Mouse (Mus musculus) midbrain, postnatal 0 days (tissue): Measurements from ENCODE around the gene Nfe2l3. TPM values are rescaled to one million over a fixed set of nuclear protein-coding genes. Genes with fewer than 3 reads are reported as not detected.
"Not testable (repeated sequence)": the region's sequence is repeated elsewhere in the genome, so short reads cannot be mapped to it uniquely, and the experiment has no call there.

Experiments used
- ATAC-seq: fragments of 200-750 bp; cut with Nextera tagmentation; 2 replicates; pipeline ENCODE4 v1.8.0; 2017; ENCODE audit warnings: moderate number of reproducible peaks, mild to moderate bottlenecking, moderate TSS enrichment, moderate library complexity; ENCODE audit not compliant: low FRiP score
- DNase-seq: peaks from one replicate; pipeline ENCODE4 v3.0.0-alpha.2; 2015; ENCODE audit warnings: low spot score
- H3K27ac ChIP-seq: fragments of 300-500 bp; sonication (generic); 2 replicates; pipeline ENCODE4 v1.5.1; 2014; ENCODE audit warnings: low read depth, mild to moderate bottlenecking, low read length, mixed read lengths
- H3K27me3 ChIP-seq: fragments of 300-500 bp; sonication (generic); 2 replicates; pipeline ENCODE4 v1.6.1; 2014; ENCODE audit warnings: low read length, control low read depth, mixed read lengths; ENCODE audit not compliant: insufficient read depth
- H3K36me3 ChIP-seq: fragments of 300-500 bp; sonication (generic); 2 replicates; pipeline ENCODE4 v1.6.1; 2014; ENCODE audit warnings: low read length, control low read depth, mixed read lengths; ENCODE audit not compliant: insufficient read depth
- H3K4me1 ChIP-seq: fragments of 300-500 bp; sonication (generic); 2 replicates; pipeline ENCODE4 v1.6.1; 2014; ENCODE audit warnings: mild to moderate bottlenecking, control low read depth, antibody characterized with exemption, low read length, mixed read lengths; ENCODE audit not compliant: insufficient read depth
- H3K4me2 ChIP-seq: fragments of 300-500 bp; sonication (generic); 2 replicates; pipeline ENCODE4 v1.6.1; 2014; ENCODE audit warnings: low read depth, mild to moderate bottlenecking, low read length, mixed read lengths; ENCODE audit not compliant: poor library complexity, severe bottlenecking
- H3K4me3 ChIP-seq: fragments of 300-500 bp; sonication (generic); 2 replicates; pipeline ENCODE4 v1.5.1; 2014; ENCODE audit warnings: low read depth, mild to moderate bottlenecking, low read length, moderate library complexity
- H3K9ac ChIP-seq: fragments of 300-500 bp; sonication (generic); replicated peaks from 2 replicates; pipeline ENCODE4 v1.6.1; 2014; ENCODE audit warnings: mild to moderate bottlenecking, low read length, moderate library complexity, mixed read lengths; ENCODE audit not compliant: poor library complexity, severe bottlenecking
- H3K9me3 ChIP-seq: fragments of 300-500 bp; sonication (generic); 2 replicates; pipeline ENCODE4 v1.6.1; 2016; ENCODE audit warnings: low read length, control low read depth
- CTCF ChIP-seq: IDR thresholded peaks from 2 replicates; pipeline ENCODE4 v1.5.1; 2016; ENCODE audit warnings: antibody characterized with exemption, mild to moderate bottlenecking
- WGBS: fragments of 180-500 bp; shearing (Covaris S2); extraction: QIAGEN DNeasy Blood & Tissue Kit; methylation state at CpG from one replicate; pipeline ENCODE4 v1.1.7; 2014; 5-methylcytosine and 5-hydroxymethylcytosine counted together
- polyA plus RNA-seq: library from polyadenylated mRNA; unstranded; fragments of >200 nt; fragmentation: Nextera tagmentation; extraction: Ambion mirVana; gene quantifications from 2 replicates; pipeline ENCODE4 v1.2.1, GENCODE M21; 2015
- total RNA-seq: library from RNA; depleted of rRNA; stranded (reverse); fragments of >200 nt; gene quantifications from 2 replicates; pipeline ENCODE4 v1.2.3, GENCODE M21; 2014; rRNA removed

Nfe2l3 gene
- total RNA-seq = 12.6 and 12.7 TPM in 2 replicates
- polyA plus RNA-seq = 7.3 and 8.3 TPM in 2 replicates

- no peaks in the 10 kb centered on the region for H3K27me3 ChIP-seq
- ATAC-seq = peak; percentile 58
- no peak for TF ChIP-seq CTCF
- H3K9ac ChIP-seq = peak within 1 kb of the TSS; percentile 68
- peak; percentile 27 for DNase-seq
- H3K4me3 ChIP-seq = peak within 1 kb of the TSS; percentile 64
- no peaks in the 10 kb centered on the region for H3K36me3 ChIP-seq
- no peaks in the 10 kb centered on the region for H3K9me3 ChIP-seq
- peak within 1 kb of the TSS; percentile 87 for H3K4me2 ChIP-seq
- H3K4me1 ChIP-seq = peaks cover 4% of the 10 kb centered on the region; the same call in 1 of the 2 replicates
- H3K27ac ChIP-seq = no peak within 1 kb of the TSS
- 1% methylated on average over 74 of the region's 74 CpGs for WGBS
Measured at GRCm38 (mm10) chr6:51432535-51433397, at the start of gene Nfe2l3. Gene Nfe2l3, plus strand, starts transcription at chr6:51432670.

GRCm38 (mm10) chr6:51383769-51384755, 48.4 kb upstream of the Nfe2l3 start:
- 12% methylated on average over 26 of the region's 26 CpGs for WGBS
- Histone ChIP-seq H3K9me3 (no peaks in the 10 kb centered on the region), H3K9ac (0 out of 2 replicates have a peak overlapping the region, but pooled peaks have one; percentile 19), H3K27ac (no peak overlapping the region), H3K4me1 (no peaks in the 10 kb centered on the region), H3K27me3 (no peaks in the 10 kb centered on the region), H3K4me2 (peak overlapping the region; percentile 26), H3K36me3 (no peaks in the 10 kb centered on the region), H3K4me3 (peak overlapping the region; percentile 10; the same call in 1 of the 2 replicates)
- DNase-seq (peak; percentile 96), ATAC-seq (peak; percentile 47; the same call in 1 of the 2 replicates)
- peak; percentile 85 for TF ChIP-seq CTCF

GRCm38 (mm10) chr6:51390505-51390904, 42.0 kb upstream of the Nfe2l3 start:
- Histone ChIP-seq H3K36me3 (no peaks in the 10 kb centered on the region), H3K4me2 (no peak overlapping the region), H3K9me3 (no peaks in the 10 kb centered on the region), H3K9ac (no peak overlapping the region), H3K4me3 (no peak overlapping the region), H3K27ac (no peak overlapping the region), H3K4me1 (no peaks in the 10 kb centered on the region), H3K27me3 (no peaks in the 10 kb centered on the region; the same call in 1 of the 2 replicates)
- DNase-seq (no peak), ATAC-seq (no peak)
- WGBS = 77% methylated on average over 11 of the region's 11 CpGs
- TF ChIP-seq CTCF = no peak

- no peaks in the 10 kb centered on the region for H3K36me3 ChIP-seq
- no peak overlapping the region for H3K4me2 ChIP-seq
- no peak for DNase-seq
- 76% methylated on average over 13 of the region's 13 CpGs for WGBS
- ATAC-seq = no peak
- no peak overlapping the region for H3K27ac ChIP-seq
- no peaks in the 10 kb centered on the region for H3K9me3 ChIP-seq
- H3K9ac ChIP-seq = no peak overlapping the region
- H3K4me3 ChIP-seq = no peak overlapping the region
- no peaks in the 10 kb centered on the region; the same call in 1 of the 2 replicates for H3K27me3 ChIP-seq
- H3K4me1 ChIP-seq = no peaks in the 10 kb centered on the region
- no peak for TF ChIP-seq CTCF
Measured at GRCm38 (mm10) chr6:51391816-51392490, 40.5 kb upstream of the Nfe2l3 start.

GRCm38 (mm10) chr6:51393341-51394128, 38.9 kb upstream of the Nfe2l3 start:
- no peak overlapping the region for H3K9ac ChIP-seq
- DNase-seq (no peak), ATAC-seq (no peak)
- H3K4me2 ChIP-seq = no peak overlapping the region
- H3K27me3 ChIP-seq = no peaks in the 10 kb centered on the region; the same call in 1 of the 2 replicates
- no peaks in the 10 kb centered on the region for H3K36me3 ChIP-seq
- no peak overlapping the region for H3K27ac ChIP-seq
- H3K4me1 ChIP-seq = no peaks in the 10 kb centered on the region
- no peak overlapping the region for H3K4me3 ChIP-seq
- TF ChIP-seq CTCF = no peak
- WGBS = 73% methylated on average over 6 of the region's 6 CpGs
- no peaks in the 10 kb centered on the region for H3K9me3 ChIP-seq

- H3K9me3 ChIP-seq, DNase-seq, ATAC-seq: not testable (repeated sequence)
Measured at GRCm38 (mm10) chr6:51394367-51394766, 38.1 kb upstream of the Nfe2l3 start.

GRCm38 (mm10) chr6:51394963-51395362, 37.5 kb upstream of the Nfe2l3 start:
- DNase-seq, H3K27me3 ChIP-seq, H3K27ac ChIP-seq, ATAC-seq, H3K4me2 ChIP-seq, H3K36me3 ChIP-seq, H3K9me3 ChIP-seq, H3K4me3 ChIP-seq, H3K9ac ChIP-seq, H3K4me1 ChIP-seq: not testable (repeated sequence)
- WGBS = 61% methylated on average over 3 of the region's 3 CpGs

More at GRCm38 (mm10) chr6:51394367-51394766, 38.1 kb upstream of the Nfe2l3 start:
- not testable (repeated sequence) for H3K9ac ChIP-seq, H3K27me3 ChIP-seq, H3K4me1 ChIP-seq, H3K4me3 ChIP-seq, H3K4me2 ChIP-seq, H3K27ac ChIP-seq, H3K36me3 ChIP-seq
- WGBS = 87% methylated on average over 8 of the region's 8 CpGs
